In the genomic region with DNA sequence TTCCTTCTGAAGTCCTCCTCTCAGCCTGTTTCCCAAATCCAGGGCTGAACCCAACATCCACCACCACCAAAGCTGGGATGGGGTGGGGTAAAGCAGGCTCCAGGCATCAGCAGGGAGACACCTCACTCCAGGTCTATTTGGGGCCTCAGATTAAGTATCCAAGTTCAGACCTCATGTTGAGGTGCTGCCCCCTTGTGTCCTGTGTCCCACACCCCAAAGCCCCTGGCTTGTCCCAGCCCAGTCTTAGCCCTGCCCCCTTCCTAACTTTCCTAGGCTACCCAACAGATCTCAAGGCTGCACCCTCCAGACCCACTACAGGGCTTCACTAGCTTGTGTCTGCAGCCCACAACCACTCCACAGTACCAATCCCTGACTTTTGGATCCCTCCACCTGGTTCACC, we compare ENCODE assay signal across 13 mouse cellular contexts. TPM values are rescaled to one million over a fixed set of nuclear protein-coding genes. Genes with fewer than 3 reads are reported as not detected.
DNase-seq lines count a peak whose midpoint lies in the region; ATAC-seq and TF ChIP-seq lines count a peak whose summit lies in the region.
"Had no signal": no experiment of that assay in that cellular context is flagged by ENCODE, and none has a peak within 500 bp of the region (broad histone marks: within the 10 kb centered on the region; RNA-seq: fewer than 3 reads in every experiment).

No protein-coding gene starts in this region.

- no peak overlapping the region for H3K4me3 ChIP-seq in forebrain, embryonic 15.5 days
- no peak overlapping the region for H3K4me3 ChIP-seq in forebrain, embryonic 13.5 days
- no peak overlapping the region for H3K4me3 ChIP-seq in layer of hippocampus, adult 2 months
- H3K4me3 ChIP-seq: heart, embryonic 12.5 days; hindbrain, embryonic 13.5 days; limb, embryonic 13.5 days; myocyte had no signal

- H3K36me3 ChIP-seq in forebrain, embryonic 15.5 days = no peaks in the 10 kb centered on the region
- H3K36me3 ChIP-seq in forebrain, embryonic 13.5 days (ENCODE audit: poor library complexity, severe bottlenecking) = no peaks in the 10 kb centered on the region
- H3K36me3 ChIP-seq: heart, embryonic 12.5 days; hindbrain, embryonic 13.5 days; limb, embryonic 13.5 days had no signal

- no peak overlapping the region for H3K9ac ChIP-seq in forebrain, embryonic 15.5 days (replicated peaks)
- no peak overlapping the region for H3K9ac ChIP-seq in forebrain, embryonic 13.5 days
- H3K9ac ChIP-seq: heart, embryonic 12.5 days; hindbrain, embryonic 13.5 days; limb, embryonic 13.5 days; lung, embryonic 14.5 days had no signal

- H3K27ac ChIP-seq in forebrain, embryonic 15.5 days (replicated peaks) = no peak overlapping the region
- H3K27ac ChIP-seq in forebrain, embryonic 13.5 days = no peak overlapping the region
- H3K27ac ChIP-seq in layer of hippocampus, adult 2 months = peak overlapping the region; percentile 94
- H3K27ac ChIP-seq: hindbrain, embryonic 13.5 days; limb, embryonic 13.5 days had no signal

- peak; percentile 72 for TF ChIP-seq CTCF in layer of hippocampus, adult 2 months (conservative IDR thresholded peaks at IDR 0.05)

- no peak overlapping the region for H3K4me2 ChIP-seq in forebrain, embryonic 15.5 days (replicated peaks)
- H3K4me2 ChIP-seq in forebrain, embryonic 13.5 days = no peak overlapping the region
- H3K4me2 ChIP-seq: heart, embryonic 12.5 days; hindbrain, embryonic 13.5 days; limb, embryonic 13.5 days; lung, embryonic 14.5 days had no signal

- peaks cover 6% of the 10 kb centered on the region; the same call in 1 of the 2 replicates for H3K4me1 ChIP-seq in forebrain, embryonic 15.5 days
- H3K4me1 ChIP-seq in forebrain, embryonic 13.5 days = peaks cover 12% of the 10 kb centered on the region

- H3K27me3 ChIP-seq in forebrain, embryonic 15.5 days = no peaks in the 10 kb centered on the region
- no peaks in the 10 kb centered on the region for H3K27me3 ChIP-seq in forebrain, embryonic 13.5 days
- H3K27me3 ChIP-seq: heart, embryonic 12.5 days; hindbrain, embryonic 13.5 days; limb, embryonic 13.5 days had no signal

- peak; percentile 26; the same call in 1 of the 2 replicates for ATAC-seq in forebrain, embryonic 15.5 days (replicated peaks)
- ATAC-seq in forebrain, embryonic 13.5 days = no peak
- no peak for ATAC-seq in cerebellum, adult (ENCODE audit: insufficient number of reproducible peaks, low FRiP score, low TSS enrichment)

- DNase-seq in layer of hippocampus, adult 2 months (ENCODE audit: low spot score in 2 of 2) = peak in 1 of 2 experiments; percentile 49
- no peak for DNase-seq in layer of hippocampus, adult 11-12 months (ENCODE audit: low spot score)
- peak; percentile 50 for DNase-seq in thymus, postnatal 4 days
- no peak for DNase-seq in thymus, adult 18-20 months
- DNase-seq: cerebellum, adult 11 months; lung, embryonic 14.5 days had no signal

- no peaks in the 10 kb centered on the region for H3K9me3 ChIP-seq in forebrain, embryonic 15.5 days
- H3K9me3 ChIP-seq in forebrain, embryonic 13.5 days (replicated peaks) = no peaks in the 10 kb centered on the region

RNA-seq across cellular contexts. Expression of a gene that starts 24.3 kb away (rescaled TPM):
- 355 and 366 TPM in 2 replicates for polyA plus RNA-seq in forebrain, embryonic 15.5 days (2015; fragmentation: Nextera tagmentation; extraction: Ambion mirVana)
- 374 and 387 TPM in 2 replicates for polyA plus RNA-seq in forebrain, embryonic 13.5 days (2015; fragmentation: Nextera tagmentation; extraction: Ambion mirVana)
- 100 to 1,000 TPM; 122 to 139 TPM for total RNA-seq in layer of hippocampus, adult 2 months (2021)
